Comparison of ENCODE assay signal across 8 mouse cellular contexts in genomic region chr9:48538688-48539087, GRCm38 (mm10). TPM values are rescaled to one million over a fixed set of nuclear protein-coding genes. Genes with fewer than 3 reads are reported as not detected.
A peak's percentile ranks its signal among the peaks of the same experiment; 100 is the strongest.
DNase-seq lines count a peak whose midpoint lies in the region; ATAC-seq and TF ChIP-seq lines count a peak whose summit lies in the region.

No protein-coding gene starts in this region.

- intact Hi-C loops in left cerebral cortex, adult 2 months (cut with DNase I) = no loop called here

- peak; percentile 44; the same call in 1 of the 2 replicates for ATAC-seq in forebrain, embryonic 14.5 days
- no peak for ATAC-seq in liver, embryonic 12.5 days

- no peak overlapping the region for H3K27ac ChIP-seq in left cerebral cortex, adult 2 months
- no peak overlapping the region for H3K27ac ChIP-seq in forebrain, embryonic 14.5 days (ENCODE audit: low read depth, low read length)
- no peak overlapping the region for H3K27ac ChIP-seq in liver, embryonic 12.5 days

- no peaks in the 10 kb centered on the region for H3K27me3 ChIP-seq in forebrain, embryonic 14.5 days (replicated peaks; ENCODE audit: control insufficient read depth, insufficient read depth, low read length)
- H3K27me3 ChIP-seq in liver, embryonic 12.5 days (replicated peaks) = peaks cover 27% of the 10 kb centered on the region

- TF ChIP-seq CTCF in left cerebral cortex, adult 2 months (IDR thresholded peaks at IDR 0.05) = no peak

- H3K9me3 ChIP-seq in forebrain, embryonic 14.5 days (replicated peaks; ENCODE audit: control insufficient read depth, low read length) = 0 out of 2 replicates have a peak, but pooled peaks cover 11% of the 10 kb centered on the region
- peaks cover 5% of the 10 kb centered on the region; the same call in 1 of the 2 replicates for H3K9me3 ChIP-seq in liver, embryonic 12.5 days (replicated peaks)

- no peak overlapping the region; the same call in 1 of the 2 replicates for H3K9ac ChIP-seq in forebrain, embryonic 14.5 days (ENCODE audit: low read length)
- H3K9ac ChIP-seq in liver, embryonic 12.5 days = no peak overlapping the region

- no peaks in the 10 kb centered on the region for H3K36me3 ChIP-seq in forebrain, embryonic 14.5 days (ENCODE audit: control insufficient read depth, insufficient read depth, low read length)
- no peaks in the 10 kb centered on the region for H3K36me3 ChIP-seq in liver, embryonic 12.5 days

- H3K4me1 ChIP-seq in forebrain, embryonic 14.5 days (ENCODE audit: control insufficient read depth, insufficient read depth, low read length) = 0 out of 2 replicates have a peak, but pooled peaks cover 4% of the 10 kb centered on the region
- 0 out of 2 replicates have a peak, but pooled peaks cover 8% of the 10 kb centered on the region for H3K4me1 ChIP-seq in liver, embryonic 12.5 days

- DNase-seq in adrenal gland, postnatal 25 days = peak; percentile 2
- DNase-seq in adrenal gland, adult (ENCODE audit: inconsistent age in 2 of 2, low spot score in 1 of 2) = no peak
- DNase-seq in left cerebral cortex, adult 2 months (ENCODE audit: extremely low spot score in 1 of 2, low spot score in 2 of 2) = peak in 1 of 2 experiments; percentile 13
- DNase-seq in left cerebral cortex, adult 11 months (ENCODE audit: low spot score) = no peak
- peak; percentile 67 for DNase-seq in forebrain, embryonic 14.5 days (ENCODE audit: low spot score)
- peak; percentile 55 for DNase-seq in testis, postnatal 10 days (ENCODE audit: low spot score)
- DNase-seq in ovary, adult 18-20 months (ENCODE audit: low spot score) = no peak

- 8% methylated on average over 12 of the region's 12 CpGs for WGBS in forebrain, embryonic 14.5 days
- WGBS in liver, embryonic 12.5 days (ENCODE audit: insufficient replicate concordance) = 15% methylated on average over 12 of the region's 12 CpGs

- H3K4me2 ChIP-seq in forebrain, embryonic 14.5 days (ENCODE audit: low read length) = peak overlapping the region; percentile 53
- H3K4me2 ChIP-seq in liver, embryonic 12.5 days = peak overlapping the region; percentile 44

- H3K4me3 ChIP-seq in left cerebral cortex, adult 2 months = peak overlapping the region; percentile 13
- peak overlapping the region; percentile 24 for H3K4me3 ChIP-seq in forebrain, embryonic 14.5 days (ENCODE audit: low read depth, low read length)
- H3K4me3 ChIP-seq in liver, embryonic 12.5 days = no peak overlapping the region

RNA-seq across cellular contexts. Expression of gene Gm5617, which starts 43.4 kb away (rescaled TPM):
- 54.3 and 55.8 TPM in 2 replicates for total RNA-seq in adrenal gland, postnatal 25 days (2021)
- 1 to 10 TPM; 9.3 to 9.4 TPM for total RNA-seq in left cerebral cortex, adult 2 months (2021)
- polyA plus RNA-seq in forebrain, embryonic 14.5 days (2014; fragmentation: Nextera tagmentation; extraction: Ambion mirVana) = 24.5 and 37.3 TPM in 2 replicates
- polyA plus RNA-seq in liver, embryonic 12.5 days (2016; fragmentation: Nextera tagmentation; extraction: Ambion mirVana) = 22.1 and 22.4 TPM in 2 replicates

RNA-seq across cellular contexts. Expression of gene Rbm7, which starts 43.6 kb away (rescaled TPM):
- total RNA-seq in adrenal gland, postnatal 25 days (2021) = 64.6 and 70.8 TPM in 2 replicates
- total RNA-seq in left cerebral cortex, adult 2 months (2021) = 10 to 100 TPM; 32.1 to 36.1 TPM
- 107 and 111 TPM in 2 replicates for polyA plus RNA-seq in forebrain, embryonic 14.5 days (2014; fragmentation: Nextera tagmentation; extraction: Ambion mirVana)
- 72.1 and 73.6 TPM in 2 replicates for polyA plus RNA-seq in liver, embryonic 12.5 days (2016; fragmentation: Nextera tagmentation; extraction: Ambion mirVana)

RNA-seq across cellular contexts. Expression of gene Rexo2, which starts 58.3 kb away (rescaled TPM):
- 112 and 121 TPM in 2 replicates for total RNA-seq in adrenal gland, postnatal 25 days (2021)
- total RNA-seq in left cerebral cortex, adult 2 months (2021) = 10 to 100 TPM; 95.4 to 99.5 TPM
- 87.6 and 96.1 TPM in 2 replicates for polyA plus RNA-seq in forebrain, embryonic 14.5 days (2014; fragmentation: Nextera tagmentation; extraction: Ambion mirVana)
- polyA plus RNA-seq in liver, embryonic 12.5 days (2016; fragmentation: Nextera tagmentation; extraction: Ambion mirVana) = 165 and 172 TPM in 2 replicates

Comparison
In these comparisons a context has a peak if more than half of its experiments do, and no peak if none do; other contexts are left out.
1. DNase-seq: peak in adrenal gland, postnatal 25 days (single experiment), forebrain, embryonic 14.5 days (single experiment) and testis, postnatal 10 days (single experiment); none in adrenal gland, adult (0 of 2), left cerebral cortex, adult 11 months (single experiment) and ovary, adult 18-20 months (single experiment).